Mouse (Mus musculus) duodenum, adult 2 months (tissue): ENCODE data around the gene Mlf2. TPM values are rescaled to one million over a fixed set of nuclear protein-coding genes. Genes with fewer than 3 reads are reported as not detected.

ENCODE experiments used
- polyA plus RNA-seq: library from polyadenylated mRNA; depleted of rRNA; stranded (reverse); fragments of >200 nt; gene quantifications from 2 replicates; pipeline ENCODE4 v1.2.3, GENCODE M21; 2012; ENCODE audit warnings: low replicate concordance; rRNA removed

Gene Mlf2
- 369 and 581 TPM in 2 replicates for polyA plus RNA-seq

GRCm38 (mm10) chr6:124930754-124931524, at the start of gene Mlf2:
Gene Mlf2, plus strand, starts transcription at chr6:124931386.

GRCm38 (mm10) chr6:124887986-124888385, 43.2 kb upstream of the Mlf2 start, which contains the start of gene Cd4:
Gene Cd4, minus strand, starts transcription at chr6:124888221.

DNA sequence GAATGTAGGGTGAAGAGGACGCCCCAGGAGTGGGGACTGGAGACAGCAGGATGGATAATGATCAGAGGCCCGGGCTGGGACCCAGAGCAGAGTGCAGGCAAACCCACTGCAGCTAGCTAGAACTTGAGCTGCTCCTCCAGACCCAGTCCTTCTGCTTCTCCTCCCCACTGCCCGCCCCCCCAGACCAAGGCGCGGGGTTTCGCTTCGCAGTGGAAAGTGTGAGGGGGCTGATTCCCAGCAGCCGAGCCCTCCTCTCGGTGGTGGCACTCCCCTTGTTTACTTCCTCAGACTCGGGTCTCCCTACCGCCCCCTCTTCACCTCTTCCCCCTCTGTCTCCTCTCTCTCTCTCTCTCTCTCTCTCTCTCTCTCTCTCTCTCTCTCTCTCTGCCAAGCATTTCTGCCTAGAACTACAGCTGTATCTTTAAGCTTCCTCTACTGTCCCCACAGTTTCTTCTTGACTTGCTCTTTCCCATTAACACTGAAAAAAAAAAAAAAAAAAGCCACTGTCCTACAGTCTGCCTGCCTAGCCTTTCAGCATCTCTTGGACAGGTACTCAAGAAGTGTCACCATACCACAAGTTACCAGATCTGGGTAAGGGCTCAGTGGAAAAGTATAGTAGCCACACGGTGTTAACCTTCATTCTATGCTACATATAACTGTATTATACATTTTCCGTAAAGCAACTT, 19.5 kb upstream of the Mlf2 start, which contains the start of gene Lag3:
TSS of gene Lag3 (minus strand) at position 173 of the 686 bp plus-strand sequence.

GRCm38 (mm10) chr6:124919695-124920317, 11.4 kb upstream of the Mlf2 start, which contains the start of gene Ptms:
Gene Ptms, minus strand, starts transcription at chr6:124920103.

GRCm38 (mm10) chr6:124965088-124965719, 34.0 kb downstream of the Mlf2 start, which contains the start of gene Cops7a:
Gene Cops7a, minus strand, starts transcription at chr6:124965538.

Other genes with a start within 250 kb of the Mlf2 start
- gene Emg1, start 219.2 kb upstream of the Mlf2 start, polyA plus RNA-seq, result 21.0 and 23.1 TPM in 2 replicates
- 163 and 179 TPM in 2 replicates for gene Phb2, start 219.1 kb upstream of the Mlf2 start, polyA plus RNA-seq
- gene Ptpn6, start 192.7 kb upstream of the Mlf2 start, polyA plus RNA-seq, result 18.0 and 22.1 TPM in 2 replicates
- 113 and 151 TPM in 2 replicates for gene Grcc10, start 190.0 kb upstream of the Mlf2 start, polyA plus RNA-seq
- not detected in 2 replicates for gene Gm45234, start 175.4 kb upstream of the Mlf2 start, polyA plus RNA-seq
- gene Atn1, start 174.9 kb upstream of the Mlf2 start, polyA plus RNA-seq, result 60.0 and 70.5 TPM in 2 replicates
- 2.6 and 3.2 TPM in 2 replicates for gene Eno2, start 161.7 kb upstream of the Mlf2 start, polyA plus RNA-seq
- gene Lrrc23, start 151.7 kb upstream of the Mlf2 start, polyA plus RNA-seq, result 0.09 and 0.30 TPM in 2 replicates
- 21.3 and 42.0 TPM in 2 replicates for gene Spsb2, start 122.7 kb upstream of the Mlf2 start, polyA plus RNA-seq
- 448 and 753 TPM in 2 replicates for gene Tpi1, start 117.1 kb upstream of the Mlf2 start, polyA plus RNA-seq
- 41.6 and 63.1 TPM in 2 replicates for gene Usp5, start 101.9 kb upstream of the Mlf2 start, polyA plus RNA-seq
- gene Cdca3, start 101.8 kb upstream of the Mlf2 start, polyA plus RNA-seq, result 53.1 and 53.5 TPM in 2 replicates
- 0.14 and 0.31 TPM in 2 replicates for gene Gnb3, start 91.1 kb upstream of the Mlf2 start, polyA plus RNA-seq
- gene P3h3, start 73.6 kb upstream of the Mlf2 start, polyA plus RNA-seq, result 5.8 and 11.2 TPM in 2 replicates
- gene Gpr162, start 67.4 kb upstream of the Mlf2 start, polyA plus RNA-seq, result 0.65 and 1.6 TPM in 2 replicates
- 2.8 and 4.7 TPM in 2 replicates for gene Cd4, start 43.2 kb upstream of the Mlf2 start, polyA plus RNA-seq
- 3.0 and 7.5 TPM in 2 replicates for gene Lag3, start 19.7 kb upstream of the Mlf2 start, polyA plus RNA-seq
- gene Ptms, start 11.3 kb upstream of the Mlf2 start, polyA plus RNA-seq, result 874 and 2,100 TPM in 2 replicates
- gene Cops7a, start 34.2 kb downstream of the Mlf2 start, polyA plus RNA-seq, result 120 and 168 TPM in 2 replicates
- gene Pianp, start 65.3 kb downstream of the Mlf2 start, polyA plus RNA-seq, result 3.2 and 4.2 TPM in 2 replicates
- gene Zfp384, start 77.8 kb downstream of the Mlf2 start, polyA plus RNA-seq, result 34.6 and 47.6 TPM in 2 replicates
- 32.0 and 39.8 TPM in 2 replicates for gene Ing4, start 108.4 kb downstream of the Mlf2 start, polyA plus RNA-seq
- 11.1 and 17.9 TPM in 2 replicates for gene Acrbp, start 118.3 kb downstream of the Mlf2 start, polyA plus RNA-seq
- gene Lpar5, start 136.5 kb downstream of the Mlf2 start, polyA plus RNA-seq, result 129 and 167 TPM in 2 replicates
- 19.3 and 20.9 TPM in 2 replicates for gene Chd4, start 164.6 kb downstream of the Mlf2 start, polyA plus RNA-seq
- 6.3 and 8.1 TPM in 2 replicates for gene Nop2, start 200.5 kb downstream of the Mlf2 start, polyA plus RNA-seq
- gene Iffo1, start 213.9 kb downstream of the Mlf2 start, polyA plus RNA-seq, result 8.8 and 10.6 TPM in 2 replicates
- 4,213 and 4,236 TPM in 2 replicates for gene Gapdh, start 235.1 kb downstream of the Mlf2 start, polyA plus RNA-seq